Mouse (Mus musculus) liver, adult 2 months (tissue): ENCODE measurements around the gene Myo16.

Experiments
- CTCF ChIP-seq: fragments of 200-500 bp; IDR thresholded peaks from 2 replicates; pipeline ENCODE4 v1.5.1; 2011; ENCODE audit warnings: low read depth, low read length, control low read depth
- POLR2A ChIP-seq: fragments of 200-500 bp; IDR thresholded peaks from 2 replicates; pipeline ENCODE4 v1.6.1; 2011; ENCODE audit warnings: low read length, control low read depth; ENCODE audit not compliant: insufficient read depth; ENCODE audit errors: extremely low read depth

GRCm38 (mm10) chr8:10482880-10483279 lies 329.2 kb downstream of the Myo16 start:
- no peak for TF ChIP-seq POLR2A
- no peak for TF ChIP-seq CTCF
